Mouse (Mus musculus): ENCODE data around the gene Zfp874a.
"Not testable (repeated sequence)": the region's sequence is repeated elsewhere in the genome, so short reads cannot be mapped to it uniquely, and the experiment has no call there.

The Zfp874a gene

GRCm38 (mm10) chr13:67376255-67376654 is 75.2 kb downstream of the Zfp874a start:
- DNase-seq (ENCODE audit: extremely low read depth, low read depth): not testable (repeated sequence)

- DNase-seq (ENCODE audit: extremely low read depth, low read depth): peak; percentile 76
Measured at GRCm38 (mm10) chr13:67375050-67375911, 76.1 kb downstream of the Zfp874a start, which contains the start of the genes Gm28041 and Zfp456. Gene Gm28041, minus strand, starts transcription at chr13:67375733. Gene Zfp456, minus strand, starts transcription at chr13:67375810.

Data from MEL-GATA-1-ER (cell line).